Mouse (Mus musculus): ENCODE measurements around the gene Sik1.

Sik1 gene

GRCm38 (mm10) chr17:31854770-31855596 is 621 bp downstream of the Sik1 start:
- DNase-seq (ENCODE audit: low spot score) = peak; percentile 46

- no peak for DNase-seq (ENCODE audit: low spot score)
These were observed 2.0 kb downstream of the Sik1 start for GRCm38 (mm10) chr17:31853448-31854188.

- no peak for DNase-seq (ENCODE audit: low spot score)
These were observed 2.7 kb downstream of the Sik1 start for GRCm38 (mm10) chr17:31852782-31853447.

- no peak for DNase-seq (ENCODE audit: low spot score)
These were observed 3.7 kb downstream of the Sik1 start for GRCm38 (mm10) chr17:31851816-31852476.

GRCm38 (mm10) chr17:31850457-31850980 is 5.1 kb downstream of the Sik1 start:
- no peak for DNase-seq (ENCODE audit: low spot score)

- DNase-seq (ENCODE audit: low spot score) = no peak
These were observed 8.6 kb downstream of the Sik1 start for GRCm38 (mm10) chr17:31846970-31847369.

- DNase-seq (ENCODE audit: low spot score) = no peak
These were observed 9.3 kb downstream of the Sik1 start for GRCm38 (mm10) chr17:31846352-31846751.

GRCm38 (mm10) chr17:31843891-31844290 is 11.7 kb downstream of the Sik1 start:
- DNase-seq (ENCODE audit: low spot score) = no peak

GRCm38 (mm10) chr17:31842930-31843822 is 12.4 kb downstream of the Sik1 start:
- DNase-seq (ENCODE audit: low spot score) = no peak

GRCm38 (mm10) chr17:31841842-31842611 is 13.6 kb downstream of the Sik1 start:
- peak; percentile 91 for DNase-seq (ENCODE audit: low spot score)

- no peak for DNase-seq (ENCODE audit: low spot score)
These were observed 14.2 kb downstream of the Sik1 start for GRCm38 (mm10) chr17:31841453-31841841.

- peak; percentile 52 for DNase-seq (ENCODE audit: low spot score)
These were observed 15.1 kb downstream of the Sik1 start for GRCm38 (mm10) chr17:31840423-31841003.

GRCm38 (mm10) chr17:31836772-31837171 is 18.8 kb downstream of the Sik1 start:
- DNase-seq (ENCODE audit: low spot score) = no peak

- no peak for DNase-seq (ENCODE audit: low spot score)
These were observed 19.4 kb downstream of the Sik1 start for GRCm38 (mm10) chr17:31836264-31836607.

GRCm38 (mm10) chr17:31835528-31836263 is 19.9 kb downstream of the Sik1 start:
- DNase-seq (ENCODE audit: low spot score) = peak; percentile 65

GRCm38 (mm10) chr17:31834320-31835065 is 21.1 kb downstream of the Sik1 start:
- DNase-seq (ENCODE audit: low spot score) = peak; percentile 89

- no peak for DNase-seq (ENCODE audit: low spot score)
These were observed 21.9 kb downstream of the Sik1 start for GRCm38 (mm10) chr17:31833752-31834151.

GRCm38 (mm10) chr17:31832577-31832964 is 23.0 kb downstream of the Sik1 start:
- no peak for DNase-seq (ENCODE audit: low spot score)
